Mouse (Mus musculus) testis, adult 2 months (tissue): ENCODE results near the gene Stard9.

Experiments used
- CTCF ChIP-seq: fragments of 200-500 bp; IDR thresholded peaks from 2 replicates; pipeline ENCODE4 v1.5.1; 2012; ENCODE audit warnings: low read depth, mild to moderate bottlenecking, inconsistent platforms, low read length, moderate library complexity; ENCODE audit not compliant: control insufficient read depth, insufficient read depth, insufficient replicate concordance
- POLR2A ChIP-seq: fragments of 200-500 bp; IDR thresholded peaks from 2 replicates; pipeline ENCODE4 v1.6.1; 2012; ENCODE audit warnings: low read depth, mild to moderate bottlenecking, inconsistent platforms, low read length, moderate library complexity; ENCODE audit not compliant: control insufficient read depth

DNA sequence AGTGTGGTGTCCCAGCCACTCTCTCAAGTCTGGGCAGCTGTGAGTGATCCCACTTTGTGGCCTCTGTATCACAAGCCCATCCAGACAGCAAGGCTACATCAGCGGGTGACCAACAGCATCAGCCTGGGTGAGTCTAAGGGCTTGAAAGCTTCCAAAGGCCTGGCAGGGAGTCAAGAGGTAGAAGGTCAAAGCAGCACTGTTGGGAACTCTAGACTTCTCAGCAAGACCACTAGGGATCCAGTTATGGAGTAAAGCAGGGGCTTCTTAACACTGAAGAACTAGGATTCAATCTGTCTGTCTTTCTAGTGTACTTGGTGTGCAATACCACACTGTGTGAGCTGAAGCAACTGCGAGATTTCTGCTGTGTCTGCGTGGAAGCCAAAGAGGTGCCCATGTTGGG is 84.5 kb downstream of the Stard9 start:
- TF ChIP-seq CTCF (no peak), POLR2A (no peak)
